Mouse (Mus musculus) left cerebral cortex, adult 2 months (tissue): ENCODE data around the gene Col1a1. TPM values are rescaled to one million over a fixed set of nuclear protein-coding genes. Genes with fewer than 3 reads are reported as not detected.

ENCODE experiments used
- DNase-seq, 2 experiments: peaks; one replicate each; pipeline ENCODE4 v3.0.0; 2021 to 2022; ENCODE audit warnings: low spot score in 2 of 2, mixed read lengths in 1 of 2; ENCODE audit errors: extremely low spot score in 1 of 2
- H3K27ac ChIP-seq: fragments of 200-600 bp; 2 replicates; pipeline ENCODE4 v1.8.1; 2022
- H3K4me3 ChIP-seq: fragments of 200-600 bp; 2 replicates; pipeline ENCODE4 v1.8.1; 2022
- CTCF ChIP-seq: fragments of 200-600 bp; IDR thresholded peaks from 2 replicates; pipeline ENCODE4 v1.8.1; 2022; ENCODE audit warnings: antibody characterized with exemption, mild to moderate bottlenecking, moderate library complexity
- intact Hi-C: fragments of 180-260 bp; cut with DNase I; formaldehyde crosslinking; loops from one replicate; pipeline ENCODE4 v1.15.1; 2025
- total RNA-seq, 2 experiments: library from RNA; stranded (reverse); gene quantifications; 2 replicates each; pipeline ENCODE4 v1.2.3; 2021

Col1a1 gene
- total RNA-seq, 2 experiments from 2014 or later, result 15.2 to 16.9 TPM

- DNase-seq, result no peak
- intact Hi-C loops, result loop anchor here (1.0 to 5.0 kb wide), 3 partner anchors 10 to 63 kb away; partner anchors contain the start of gene Pdk2
- H3K27ac ChIP-seq, result peak overlapping the region; percentile 82
- no peak for TF ChIP-seq CTCF
- H3K4me3 ChIP-seq, result peak overlapping the region; percentile 46
Observed at GRCm38 (mm10) chr11:94979462-94980179, 43.6 kb downstream of the Col1a1 start.

- no peak overlapping the region for H3K27ac ChIP-seq
- intact Hi-C loops, result no loop called here
- no peak overlapping the region for H3K4me3 ChIP-seq
- DNase-seq, result no peak
- TF ChIP-seq CTCF, result no peak
Observed at GRCm38 (mm10) chr11:94985140-94985539, 49.1 kb downstream of the Col1a1 start.

DNA sequence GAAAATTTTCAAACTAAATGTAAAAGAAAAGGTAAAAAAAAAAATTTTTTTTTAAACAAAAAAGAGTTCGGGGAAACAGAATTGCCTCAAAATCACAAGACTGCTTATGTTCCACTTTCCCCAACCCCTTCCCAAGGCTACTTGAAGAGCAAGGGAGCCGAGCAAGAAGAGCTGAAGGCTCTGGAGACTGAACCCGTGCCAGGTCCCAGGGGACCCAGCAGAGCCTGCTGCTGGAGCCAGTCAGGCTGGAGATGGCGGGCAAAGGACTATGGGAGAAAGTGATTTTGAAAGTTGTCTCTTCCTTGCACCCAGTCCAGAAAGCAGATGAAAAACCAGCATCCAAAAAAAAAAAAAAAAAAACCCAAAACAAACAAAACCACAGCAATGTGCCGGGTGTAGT, 49.8 kb downstream of the Col1a1 start:
- TF ChIP-seq CTCF, result no peak
- no peak for DNase-seq
- Histone ChIP-seq H3K27ac (no peak overlapping the region), H3K4me3 (no peak overlapping the region)
- intact Hi-C loops, result no loop called here

DNA sequence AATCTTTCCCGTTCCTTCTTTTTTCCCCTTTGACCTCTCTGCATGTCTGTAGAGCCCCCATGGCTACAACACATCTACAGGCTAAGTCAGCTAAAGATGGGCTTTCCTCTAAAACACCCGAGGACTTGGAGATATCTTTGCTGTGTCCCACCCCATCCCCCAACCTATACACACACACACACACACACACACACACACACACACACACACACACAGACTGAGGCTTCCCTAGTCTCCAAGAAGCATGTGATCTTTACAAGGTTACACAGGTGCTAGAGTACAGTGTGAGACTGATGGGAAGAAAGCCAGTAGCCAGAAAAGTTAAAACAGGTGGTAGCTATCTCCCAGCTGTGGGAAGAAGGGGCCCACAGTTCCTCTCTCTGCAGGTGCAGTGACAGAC, 50.4 kb downstream of the Col1a1 start:
- DNase-seq, result no peak
- intact Hi-C loops, result no loop called here
- H3K4me3 ChIP-seq, result no peak overlapping the region
- no peak overlapping the region; the same call in 1 of the 2 replicates for H3K27ac ChIP-seq
- no peak for TF ChIP-seq CTCF

DNA sequence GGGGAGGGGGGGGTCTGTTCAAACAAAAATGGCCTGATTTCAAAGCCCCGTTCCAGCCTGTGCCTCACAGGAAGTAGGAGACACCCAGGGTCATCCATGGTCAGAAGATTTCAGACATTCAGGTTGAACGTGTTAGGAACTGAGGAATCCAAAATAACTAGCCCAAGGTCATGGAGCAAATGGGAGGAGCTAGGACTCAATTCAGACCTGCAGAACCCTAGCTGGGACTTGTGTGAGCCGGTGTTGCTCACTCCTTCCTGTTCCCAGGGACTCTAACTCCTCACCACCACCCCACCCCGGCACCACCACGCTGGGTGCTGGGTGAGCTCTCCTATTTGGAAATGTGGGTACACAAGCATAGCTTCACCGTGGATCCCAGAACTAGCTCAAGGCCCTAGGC, 51.3 kb downstream of the Col1a1 start:
- intact Hi-C loops, result no loop called here
- Histone ChIP-seq H3K4me3 (no peak overlapping the region), H3K27ac (peak overlapping the region; percentile 98)
- DNase-seq, result no peak
- no peak for TF ChIP-seq CTCF

DNA sequence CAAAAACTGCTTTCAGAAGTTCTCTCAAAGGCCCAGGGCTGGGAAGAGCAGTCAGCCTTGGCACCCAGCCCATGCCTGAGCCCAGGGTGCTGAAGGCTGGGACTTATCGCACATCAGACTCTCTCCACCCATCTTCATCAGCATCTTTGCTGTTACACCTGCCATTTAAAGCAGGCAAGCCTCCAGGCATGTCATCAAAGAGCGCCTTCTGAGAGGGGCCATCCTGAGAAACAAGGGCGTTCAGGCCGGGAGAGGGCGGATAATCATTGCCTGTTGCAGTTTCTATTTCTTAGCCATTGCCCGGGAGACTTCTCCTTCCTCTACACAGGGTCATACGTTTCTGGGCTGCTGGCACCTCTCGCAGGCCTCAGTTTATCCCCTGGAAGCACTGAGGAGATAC, 51.8 kb downstream of the Col1a1 start:
- no peak for TF ChIP-seq CTCF
- Histone ChIP-seq H3K27ac (peak overlapping the region; percentile 98), H3K4me3 (no peak overlapping the region)
- intact Hi-C loops, result no loop called here
- DNase-seq, result no peak

GRCm38 (mm10) chr11:94988780-94989561, 52.9 kb downstream of the Col1a1 start:
- DNase-seq, result peak in 1 of 2 experiments; percentile 53
- TF ChIP-seq CTCF, result no peak
- Histone ChIP-seq H3K27ac (peak overlapping the region; percentile 98), H3K4me3 (peak overlapping the region; percentile 71)
- intact Hi-C loops, result loop anchor here (1.0 kb wide), 1 partner anchor 10 kb away; no protein-coding TSS in a partner anchor

GRCm38 (mm10) chr11:94989562-94990017, 53.6 kb downstream of the Col1a1 start:
- DNase-seq, result peak; percentile 80 to 82
- intact Hi-C loops, result loop anchor here (1.0 to 10.0 kb wide), 3 partner anchors 10 to 665 kb away; partner anchors contain the start of genes Ankrd40, Luc7l3 and Pdk2
- H3K4me3 ChIP-seq, result peak overlapping the region; percentile 71
- no peak; the same call in 1 of the 2 replicates for TF ChIP-seq CTCF
- peak overlapping the region; percentile 98 for H3K27ac ChIP-seq

DNA sequence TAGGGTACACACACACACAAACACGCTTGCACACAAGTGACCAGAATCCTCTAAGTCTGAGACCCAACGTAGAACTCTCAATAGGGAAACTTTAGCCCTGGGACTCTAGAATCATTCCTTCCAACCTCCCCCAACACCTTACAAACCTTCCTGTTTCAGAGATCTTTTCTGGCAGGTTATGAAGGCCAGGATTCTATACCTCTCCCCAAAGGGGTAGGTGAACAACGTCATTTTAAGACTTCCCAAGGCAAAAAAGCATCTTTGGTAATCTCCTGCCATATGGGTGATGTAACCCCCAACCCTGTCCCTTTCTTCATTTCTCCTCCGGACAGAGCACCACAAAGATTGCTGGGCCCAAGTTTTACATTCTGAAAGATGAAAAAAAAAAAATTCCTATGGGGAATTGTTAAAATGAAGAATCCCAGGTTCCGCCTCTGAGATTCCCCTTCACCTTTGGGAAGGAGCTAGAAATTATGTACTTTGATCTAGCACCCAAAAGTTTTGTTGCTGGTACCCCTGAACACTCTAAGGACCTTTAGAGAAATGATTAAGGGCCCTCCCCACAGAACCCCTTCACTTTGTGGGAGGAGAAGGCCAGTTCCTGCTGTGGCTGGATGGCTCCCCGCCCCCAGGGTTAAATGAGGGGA, 54.2 kb downstream of the Col1a1 start:
- DNase-seq, result no peak
- H3K27ac ChIP-seq, result peak overlapping the region; percentile 98
- peak overlapping the region; percentile 71 for H3K4me3 ChIP-seq
- no peak for TF ChIP-seq CTCF
- intact Hi-C loops, result loop anchor here (2.0 to 10.0 kb wide), 2 partner anchors 51 to 665 kb away; partner anchors contain the start of genes Ankrd40, Luc7l3 and Pdk2

DNA sequence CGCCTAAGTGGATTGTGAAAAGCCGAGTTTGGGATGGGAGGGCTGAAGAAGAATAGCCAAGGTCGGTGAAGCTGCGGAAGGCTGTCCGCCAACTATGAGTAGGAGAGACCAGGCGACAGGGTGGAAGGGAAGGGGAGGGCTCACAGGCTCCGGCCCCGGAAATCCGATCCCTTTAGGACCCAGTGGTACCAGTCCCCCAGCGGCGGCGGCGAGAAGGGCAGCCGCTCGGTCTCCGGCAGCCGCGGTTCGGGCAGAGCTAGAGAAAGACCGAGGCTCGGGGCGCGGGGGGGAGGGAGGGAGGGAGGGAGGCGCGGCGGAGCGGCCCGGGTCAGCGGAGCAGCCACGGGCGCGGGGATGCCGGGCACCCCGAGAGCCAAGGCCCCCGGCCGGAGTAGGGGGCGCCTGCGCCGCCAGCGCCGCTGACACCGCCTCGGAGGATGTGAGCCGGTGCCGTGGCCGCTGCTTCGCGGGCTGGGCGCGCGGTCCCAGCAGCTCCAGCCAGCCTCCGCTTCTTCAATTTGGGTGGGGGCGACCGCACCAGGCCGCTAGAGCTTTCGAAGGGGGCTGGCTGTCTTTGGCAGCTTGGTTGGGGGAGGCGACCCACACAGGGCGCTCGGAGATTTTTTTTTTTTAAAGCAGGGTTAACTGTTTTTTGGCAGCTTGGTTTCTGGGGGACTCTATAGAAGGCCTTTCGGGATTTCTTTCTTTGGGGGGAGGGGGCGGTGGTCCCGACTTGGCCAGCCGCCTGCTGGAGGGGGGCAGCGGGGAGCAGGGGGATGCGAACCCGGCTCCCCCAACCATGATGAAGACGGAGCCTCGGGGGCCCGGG, 54.9 kb downstream of the Col1a1 start, which contains the start of gene Ppp1r9b:
Gene Ppp1r9b, plus strand, starts transcription at position 287 of the 829 bp plus-strand sequence.
- peak within 1 kb of the TSS; percentile 71 for H3K4me3 ChIP-seq
- peak within 1 kb of the TSS; percentile 98 for H3K27ac ChIP-seq
- peak; percentile 93 to 94 for DNase-seq
- intact Hi-C loops, result loop anchor here (2.0 to 10.0 kb wide), 2 partner anchors 50 to 666 kb away; partner anchors contain the start of genes Ankrd40, Luc7l3 and Pdk2
- TF ChIP-seq CTCF, result peak; percentile 72
